Mouse (Mus musculus) layer of hippocampus, postnatal 36 days (tissue): ENCODE measurements around the gene Scgb3a1. TPM values are rescaled to one million over a fixed set of nuclear protein-coding genes. Genes with fewer than 3 reads are reported as not detected.

Experiments used
- total RNA-seq, 2 experiments: library from RNA; stranded (reverse); gene quantifications; 2 replicates each; pipeline ENCODE4 v1.2.3; 2021

Scgb3a1 gene
- total RNA-seq, 2 experiments from 2014 or later = not detected

Other genes starting within 250 kb of the Scgb3a1 start
- gene Olfr1389, start 240.5 kb upstream of the Scgb3a1 start, total RNA-seq = not detected
- gene Olfr1388, start 227.0 kb upstream of the Scgb3a1 start, total RNA-seq = under 1 TPM; 0.45 to 0.46 TPM
- gene Olfr1387, start 208.3 kb upstream of the Scgb3a1 start, total RNA-seq = not detected
- not detected for gene Olfr1386, start 198.6 kb upstream of the Scgb3a1 start, total RNA-seq
- not detected for gene Olfr1385, start 174.5 kb upstream of the Scgb3a1 start, total RNA-seq
- gene Olfr1384, start 156.9 kb upstream of the Scgb3a1 start, total RNA-seq = not detected
- gene Olfr1383, start 144.0 kb upstream of the Scgb3a1 start, total RNA-seq = not detected
- not detected for gene Olfr1382, start 135.4 kb upstream of the Scgb3a1 start, total RNA-seq
- gene Olfr1381, start 120.2 kb upstream of the Scgb3a1 start, total RNA-seq = not detected
- not detected for gene Olfr1380, start 106.7 kb upstream of the Scgb3a1 start, total RNA-seq
- 1 to 10 TPM; 1.8 to 2.4 TPM for gene Flt4, start 54.3 kb upstream of the Scgb3a1 start, total RNA-seq
- gene Cnot6, start 49.1 kb downstream of the Scgb3a1 start, total RNA-seq = 10 to 100 TPM; 49.4 to 55.8 TPM
- gene Gfpt2, start 130.6 kb downstream of the Scgb3a1 start, total RNA-seq = 1 to 10 TPM; 3.8 to 3.9 TPM
- gene Mapk9, start 183.1 kb downstream of the Scgb3a1 start, total RNA-seq = 100 to 1,000 TPM; 146 to 152 TPM
- gene Rasgef1c, start 238.2 kb downstream of the Scgb3a1 start, total RNA-seq = 1 to 10 TPM; 1.2 to 1.6 TPM